Mouse (Mus musculus) liver, postnatal 0 days (tissue): ENCODE measurements around the gene Gbp7. TPM values are rescaled to one million over a fixed set of nuclear protein-coding genes. Genes with fewer than 3 reads are reported as not detected.

Experiments
- ATAC-seq: fragments of 200-750 bp; cut with Nextera tagmentation; 2 replicates; pipeline ENCODE4 v1.8.0; 2017; ENCODE audit warnings: mild to moderate bottlenecking, moderate library complexity
- DNase-seq: peaks from one replicate; pipeline ENCODE4 v3.0.0-alpha.2; 2016
- H3K27ac ChIP-seq: fragments of 300-500 bp; sonication (generic); 2 replicates; pipeline ENCODE4 v1.5.1; 2014; ENCODE audit warnings: antibody characterized with exemption, moderate library complexity, mild to moderate bottlenecking, low read depth
- H3K27me3 ChIP-seq: fragments of 300-500 bp; sonication (generic); 2 replicates; pipeline ENCODE4 v1.6.1; 2014; ENCODE audit warnings: low read length, control low read depth, mixed read lengths; ENCODE audit not compliant: insufficient read depth
- H3K36me3 ChIP-seq: fragments of 300-500 bp; sonication (generic); replicated peaks from 2 replicates; pipeline ENCODE4 v1.6.1; 2014; ENCODE audit warnings: mild to moderate bottlenecking, control low read depth, low read length, moderate library complexity, mixed read lengths; ENCODE audit not compliant: insufficient read depth
- H3K4me1 ChIP-seq: fragments of 300-500 bp; sonication (generic); 2 replicates; pipeline ENCODE4 v1.6.1; 2014; ENCODE audit warnings: antibody characterized with exemption, mild to moderate bottlenecking, control low read depth; ENCODE audit not compliant: insufficient read depth
- H3K4me2 ChIP-seq: fragments of 300-500 bp; sonication (generic); 2 replicates; pipeline ENCODE4 v1.6.1; 2014; ENCODE audit warnings: low read depth, mild to moderate bottlenecking, low read length, moderate library complexity, mixed read lengths
- H3K4me3 ChIP-seq: fragments of 300-500 bp; sonication (generic); 2 replicates; pipeline ENCODE4 v1.5.1; 2014; ENCODE audit warnings: low read depth, low read length
- H3K9ac ChIP-seq: fragments of 300-500 bp; sonication (generic); replicated peaks from 2 replicates; pipeline ENCODE4 v1.6.1; 2014; ENCODE audit warnings: mild to moderate bottlenecking, moderate library complexity
- H3K9me3 ChIP-seq: fragments of 300-500 bp; sonication (generic); 2 replicates; pipeline ENCODE4 v1.6.1; 2016; ENCODE audit warnings: mild to moderate bottlenecking, control low read depth, low read length, mixed read lengths
- CTCF ChIP-seq: sonication (generic); IDR thresholded peaks from 2 replicates; pipeline ENCODE4 v1.5.1; 2016; ENCODE audit warnings: antibody characterized with exemption, low read depth
- EP300 ChIP-seq: IDR thresholded peaks from 2 replicates; pipeline ENCODE4 v1.6.1; 2016; ENCODE audit warnings: antibody characterized with exemption, low read depth, mild to moderate bottlenecking
- WGBS: fragments of 180-500 bp; shearing (Covaris S2); extraction: QIAGEN DNeasy Blood & Tissue Kit; methylation state at CpG from one replicate; pipeline ENCODE4 v1.1.7; 2014; ENCODE audit not compliant: insufficient replicate concordance; 5-methylcytosine and 5-hydroxymethylcytosine counted together
- polyA plus RNA-seq: library from polyadenylated mRNA; unstranded; fragments of >200 nt; fragmentation: Nextera tagmentation; extraction: Ambion mirVana; gene quantifications from 2 replicates; pipeline ENCODE4 v1.2.1, GENCODE M21; 2015

The Gbp7 gene
- polyA plus RNA-seq, 1 experiment from 2014 or later = 7.8 TPM

DNA sequence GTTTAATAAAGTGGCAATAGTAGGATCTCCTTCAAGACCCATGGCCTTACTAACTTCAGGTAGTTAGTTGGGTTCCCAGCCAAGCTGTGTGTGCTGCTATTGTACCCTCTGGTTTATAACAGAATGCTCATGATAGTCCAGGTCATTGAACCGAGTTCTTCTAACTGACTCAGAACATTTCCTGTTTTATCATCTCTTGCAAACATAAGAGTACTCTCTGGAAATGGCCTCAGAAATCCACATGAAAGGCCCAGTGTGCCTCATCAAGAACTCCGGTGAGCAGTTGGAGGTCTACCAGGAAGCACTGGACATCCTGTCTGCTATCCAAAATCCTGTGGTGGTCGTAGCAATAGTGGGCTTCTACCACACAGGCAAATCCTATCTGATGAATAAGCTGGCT is 67.8 kb downstream of the Gbp7 start:
- H3K4me2 ChIP-seq = no peak overlapping the region
- H3K4me1 ChIP-seq = no peaks in the 10 kb centered on the region
- H3K9ac ChIP-seq = no peak overlapping the region
- no peak overlapping the region for H3K27ac ChIP-seq
- no peaks in the 10 kb centered on the region for H3K9me3 ChIP-seq
- DNase-seq (no peak), ATAC-seq (no peak)
- H3K4me3 ChIP-seq = no peak overlapping the region
- no peaks in the 10 kb centered on the region for H3K36me3 ChIP-seq
- TF ChIP-seq EP300 = no peak
- no peak for TF ChIP-seq CTCF
- 48% methylated on average over 3 of the region's 3 CpGs for WGBS
- no peaks in the 10 kb centered on the region for H3K27me3 ChIP-seq

Other genes starting within 250 kb of the Gbp7 start
- 9.4 and 11.5 TPM in 2 replicates for gene Pdlim5, start 134.6 kb upstream of the Gbp7 start, polyA plus RNA-seq
- gene Gbp5, start 36.4 kb upstream of the Gbp7 start, polyA plus RNA-seq = 0.13 and 0.20 TPM in 2 replicates
- 3.6 and 4.0 TPM in 2 replicates for gene Gbp3, start 29.7 kb downstream of the Gbp7 start, polyA plus RNA-seq
- 0.05 TPM in 1 of 2 replicates, not detected in the other for gene Gbp2b, start 64.5 kb downstream of the Gbp7 start, polyA plus RNA-seq
- gene Gbp2, start 90.3 kb downstream of the Gbp7 start, polyA plus RNA-seq = 3.1 and 3.8 TPM in 2 replicates
- 186 and 224 TPM in 2 replicates for gene Kyat3, start 170.7 kb downstream of the Gbp7 start, polyA plus RNA-seq
- gene Gtf2b, start 234.7 kb downstream of the Gbp7 start, polyA plus RNA-seq = 74.6 and 75.4 TPM in 2 replicates